In genomic region chr15:25699032-25699557, GRCm38 (mm10) we compare ENCODE assay signal across 24 mouse cellular contexts.
A peak's percentile ranks its signal among the peaks of the same experiment; 100 is the strongest.
DNase-seq lines count a peak whose midpoint lies in the region; ATAC-seq and TF ChIP-seq lines count a peak whose summit lies in the region.
"Had no signal": no experiment of that assay in that cellular context is flagged by ENCODE, and none has a peak within 500 bp of the region (broad histone marks: within the 10 kb centered on the region; RNA-seq: fewer than 3 reads in every experiment).

No protein-coding gene starts in this region.

- TF ChIP-seq EP300 in CH12.LX (IDR thresholded peaks at IDR 0.05; ENCODE audit: low read length) = peak; percentile 49

- DNase-seq in 416B (ENCODE audit: low read depth) (peak; percentile 82), CH12.LX (ENCODE audit: extremely low read depth) (no peak)
- DNase-seq in fibroblast of lung, adult 2 months (ENCODE audit: low read depth) = peak; percentile 73
- DNase-seq in limb, embryonic 14.5 days (ENCODE audit: low spot score) = no peak
- DNase-seq in forebrain, embryonic 11.5 days (ENCODE audit: low spot score) = no peak
- DNase-seq in right cerebral cortex, adult 18-20 months = no peak
- no peak for DNase-seq in embryo, embryonic 10 days (ENCODE audit: low spot score)
- DNase-seq: cerebellum, adult 11-12 months; cerebellum, postnatal 10 days; forebrain, postnatal 0 days; gastrocnemius, postnatal 25 days; heart, postnatal 4 days; kidney, adult 2 months; lung, postnatal 4 days; right cerebral cortex, postnatal 4 days; thymus, adult 18-20 months had no signal

- no peaks in the 10 kb centered on the region for H3K79me2 ChIP-seq in CH12.LX (replicated peaks; ENCODE audit: control insufficient read depth, extremely low read depth, insufficient read depth, poor library complexity, severe bottlenecking)

- H3K4me3 ChIP-seq in CH12.LX (replicated peaks in 1 of 3; ENCODE audit: low read depth in 2 of 3, low read length in 2 of 3, poor library complexity in 1 of 3) = no peak overlapping the region
- no peak overlapping the region for H3K4me3 ChIP-seq in limb, embryonic 14.5 days (replicated peaks; ENCODE audit: low read length)
- no peak overlapping the region for H3K4me3 ChIP-seq in forebrain, embryonic 11.5 days (ENCODE audit: low read depth, low read length)
- H3K4me3 ChIP-seq: embryonic facial prominence, embryonic 12.5 days; forebrain, embryonic 10.5 days; neural tube, embryonic 12.5 days had no signal

- no peaks in the 10 kb centered on the region for H3K27me3 ChIP-seq in CH12.LX (replicated peaks)
- H3K27me3 ChIP-seq in limb, embryonic 14.5 days (ENCODE audit: control insufficient read depth, insufficient read depth, low read length) = no peaks in the 10 kb centered on the region
- no peaks in the 10 kb centered on the region for H3K27me3 ChIP-seq in forebrain, embryonic 11.5 days (ENCODE audit: control insufficient read depth, insufficient read depth, low read length)
- H3K27me3 ChIP-seq: embryonic facial prominence, embryonic 12.5 days; neural tube, embryonic 12.5 days; Patski had no signal

- H3K27ac ChIP-seq in CH12.LX (ENCODE audit: insufficient read depth, low read depth) = no peak overlapping the region
- H3K27ac ChIP-seq in limb, embryonic 14.5 days (replicated peaks; ENCODE audit: low read depth, low read length) = no peak overlapping the region
- no peak overlapping the region for H3K27ac ChIP-seq in forebrain, embryonic 11.5 days (ENCODE audit: low read depth, low read length)
- H3K27ac ChIP-seq: embryonic facial prominence, embryonic 12.5 days; forebrain, embryonic 10.5 days; hindbrain, embryonic 14.5 days; neural tube, embryonic 12.5 days had no signal

- no peak overlapping the region for H3K9ac ChIP-seq in CH12.LX (ENCODE audit: insufficient read depth, low read depth)
- H3K9ac ChIP-seq in limb, embryonic 14.5 days (ENCODE audit: low read depth, low read length, severe bottlenecking) = no peak overlapping the region
- no peak overlapping the region for H3K9ac ChIP-seq in forebrain, embryonic 11.5 days (ENCODE audit: low read length)
- H3K9ac ChIP-seq: embryonic facial prominence, embryonic 12.5 days; forebrain, postnatal 0 days; hindbrain, embryonic 14.5 days; neural tube, embryonic 12.5 days had no signal

- peaks cover 6% of the 10 kb centered on the region in 2 experiments; a peak in 3 of 4 replicates for H3K4me1 ChIP-seq in CH12.LX (ENCODE audit: control insufficient read depth in 1 of 2, insufficient read depth in 2 of 2)
- H3K4me1 ChIP-seq in limb, embryonic 14.5 days (ENCODE audit: control insufficient read depth, insufficient read depth, low read length) = peaks cover 5% of the 10 kb centered on the region; the same call in 1 of the 2 replicates
- H3K4me1 ChIP-seq in forebrain, embryonic 11.5 days (replicated peaks; ENCODE audit: control insufficient read depth, insufficient read depth, low read length) = no peaks in the 10 kb centered on the region
- H3K4me1 ChIP-seq: forebrain, embryonic 10.5 days; neural tube, embryonic 12.5 days had no signal

- H3K4me2 ChIP-seq in CH12.LX (ENCODE audit: insufficient read depth, low read depth, poor library complexity, severe bottlenecking) = no peak overlapping the region; the same call in 1 of the 2 replicates
- H3K4me2 ChIP-seq in limb, embryonic 14.5 days (replicated peaks; ENCODE audit: low read depth, low read length, severe bottlenecking) = no peak overlapping the region
- no peak overlapping the region for H3K4me2 ChIP-seq in forebrain, embryonic 11.5 days (ENCODE audit: low read depth, low read length, severe bottlenecking)
- H3K4me2 ChIP-seq: embryonic facial prominence, embryonic 12.5 days; hindbrain, embryonic 14.5 days; midbrain, embryonic 11.5 days; neural tube, embryonic 12.5 days had no signal

- ATAC-seq in limb, embryonic 14.5 days (ENCODE audit: low FRiP score, low read depth) = peak; percentile 30; the same call in 1 of the 2 replicates
- ATAC-seq in forebrain, embryonic 11.5 days (replicated peaks; ENCODE audit: low FRiP score) = no peak
- ATAC-seq: CD4-positive, CD25-positive, alpha-beta regulatory T cell, adult 4 months; forebrain, postnatal 0 days; inflammation-experienced regulatory T-cells, adult 6 months had no signal

- dilution Hi-C loops in CH12.LX (cut with MboI; ENCODE audit: extremely low pct_ligation_motif_present, extremely low pct_unique_long_range_greater_than_20kb, low sequenced_read_pairs) = no loop called here

- no peak for TF ChIP-seq CTCF in CH12.LX (conservative IDR thresholded peaks at IDR 0.05 in 1 of 2, IDR thresholded peaks at IDR 0.05 in 1 of 2; ENCODE audit: low read depth in 2 of 2, low read length in 2 of 2)

- no peak for TF ChIP-seq POLR2A in CH12.LX (IDR thresholded peaks at IDR 0.05; ENCODE audit: low read depth, low read length)
- TF ChIP-seq POLR2A in limb, embryonic 14.5 days (IDR thresholded peaks at IDR 0.05; ENCODE audit: borderline replicate concordance, extremely low read depth, insufficient read depth, insufficient read length) = no peak

- 14% methylated on average over 4 of the region's 4 CpGs for WGBS in limb, embryonic 14.5 days
- WGBS in forebrain, embryonic 11.5 days = 86% methylated on average over 4 of the region's 4 CpGs

- no peak for TF ChIP-seq RAD21 in CH12.LX (IDR thresholded peaks at IDR 0.05; ENCODE audit: low read depth, low read length)

- no peaks in the 10 kb centered on the region for H3K9me3 ChIP-seq in CH12.LX (replicated peaks; ENCODE audit: low read length)
- no peaks in the 10 kb centered on the region; the same call in 1 of the 2 replicates for H3K9me3 ChIP-seq in limb, embryonic 14.5 days (ENCODE audit: control insufficient read depth, low read length)
- H3K9me3 ChIP-seq in forebrain, embryonic 11.5 days (ENCODE audit: control insufficient read depth, low read length) = no peaks in the 10 kb centered on the region
- H3K9me3 ChIP-seq: embryonic facial prominence, embryonic 12.5 days; forebrain, embryonic 10.5 days; neural tube, embryonic 12.5 days had no signal

- in situ Hi-C loops in CH12.LX (cut with MboI; ENCODE audit: low pct_ligation_motif_present, low pct_unique_long_range_greater_than_20kb, low sequenced_read_pairs) = no loop called here

- no peaks in the 10 kb centered on the region for H3K36me3 ChIP-seq in CH12.LX (replicated peaks in 1 of 2; ENCODE audit: control insufficient read depth in 1 of 2, insufficient read depth in 1 of 2, low read length in 1 of 2)
- H3K36me3 ChIP-seq in limb, embryonic 14.5 days (ENCODE audit: control insufficient read depth, insufficient read depth, low read length) = peaks cover 10% of the 10 kb centered on the region
- no peaks in the 10 kb centered on the region for H3K36me3 ChIP-seq in forebrain, embryonic 11.5 days (ENCODE audit: control insufficient read depth, insufficient read depth, low read length)
- H3K36me3 ChIP-seq: neural tube, embryonic 12.5 days had no signal

TF ChIP-seq in CH12.LX, 34 proteins besides CTCF, POLR2A, EP300 and RAD21:
- TF ChIP-seq HCFC1 (IDR thresholded peaks at IDR 0.05; ENCODE audit: low read depth, low read length) (no peak), ZKSCAN1 (IDR thresholded peaks at IDR 0.05; ENCODE audit: borderline replicate concordance, low read depth, low read length) (no peak), MAX (IDR thresholded peaks at IDR 0.05; ENCODE audit: low read length) (no peak), ETS1 (conservative IDR thresholded peaks at IDR 0.05; ENCODE audit: low read depth, low read length) (peak; percentile 23), IRF4 (IDR thresholded peaks at IDR 0.05; ENCODE audit: low read depth, low read length) (peak; percentile 37; the same call in 1 of the 2 replicates), ELF1 (IDR thresholded peaks at IDR 0.05; ENCODE audit: low read depth, low read length) (no peak)

Comparison
In these comparisons a context has a peak if more than half of its experiments do, and no peak if none do; other contexts are left out.
1. DNase-seq: peak in 416B (single experiment) and fibroblast of lung, adult 2 months (single experiment); none in CH12.LX (single experiment), limb, embryonic 14.5 days (single experiment), forebrain, embryonic 11.5 days (single experiment), right cerebral cortex, adult 18-20 months (single experiment) and embryo, embryonic 10 days (single experiment).